In the genomic region with DNA sequence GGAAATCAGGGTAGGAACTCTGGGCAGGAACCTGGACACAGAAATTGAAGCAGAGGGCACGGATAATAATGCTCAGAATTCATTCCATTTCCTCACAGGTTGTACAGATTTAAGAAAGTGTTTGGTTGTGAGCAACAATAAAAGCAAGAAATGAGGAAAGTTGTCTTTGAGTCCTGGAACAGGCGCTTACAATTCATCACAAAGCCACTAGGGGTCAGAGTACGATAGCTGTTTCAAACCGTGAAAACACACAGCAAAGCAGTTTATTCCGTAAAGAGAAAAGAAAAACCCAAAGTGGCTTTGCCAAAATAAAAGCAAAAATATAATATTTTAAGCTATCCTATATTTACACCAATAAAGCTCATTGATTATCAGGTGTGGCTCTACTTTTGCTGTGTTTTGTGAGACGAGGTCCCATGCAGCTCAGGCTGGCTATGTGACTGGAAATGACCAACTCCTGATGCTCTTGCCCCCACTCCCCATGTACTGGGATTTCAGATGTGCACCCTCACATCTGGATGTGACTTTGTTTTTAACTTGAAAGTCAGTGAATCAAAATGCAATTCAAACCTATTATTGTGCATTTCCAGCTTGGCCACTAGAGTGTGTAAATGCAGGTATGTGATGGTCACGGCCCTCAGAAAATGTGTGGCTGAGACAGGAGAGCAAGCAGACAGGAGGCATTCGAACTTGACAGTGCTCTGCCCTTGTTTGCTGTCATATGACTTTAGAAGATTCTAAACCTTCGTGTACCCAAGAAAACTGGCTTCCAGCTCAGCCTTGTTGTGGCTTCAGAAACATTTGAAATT, we compare ENCODE assay signal across 8 mouse cellular contexts.
A peak's percentile ranks its signal among the peaks of the same experiment; 100 is the strongest.
DNase-seq lines count a peak whose midpoint lies in the region; ATAC-seq lines count a peak whose summit lies in the region.

No protein-coding gene starts in this region.

- no peak overlapping the region for H3K9ac ChIP-seq in kidney, embryonic 16.5 days (replicated peaks; ENCODE audit: low read length)
- no peak overlapping the region for H3K9ac ChIP-seq in embryonic facial prominence, embryonic 11.5 days (replicated peaks; ENCODE audit: low read length)

- H3K9me3 ChIP-seq in kidney, embryonic 16.5 days (ENCODE audit: low read length), result no peaks in the 10 kb centered on the region
- H3K9me3 ChIP-seq in embryonic facial prominence, embryonic 11.5 days (replicated peaks; ENCODE audit: control insufficient read depth, low read length), result no peaks in the 10 kb centered on the region
- H3K9me3 ChIP-seq in limb, embryonic 10.5 days (replicated peaks), result no peaks in the 10 kb centered on the region

- 36% methylated on average over 9 of the region's 9 CpGs for WGBS in kidney, embryonic 16.5 days
- WGBS in embryonic facial prominence, embryonic 11.5 days, result 39% methylated on average over 9 of the region's 9 CpGs
- WGBS in limb, embryonic 10.5 days, result 47% methylated on average over 9 of the region's 9 CpGs

- H3K4me3 ChIP-seq in kidney, embryonic 16.5 days (ENCODE audit: low read length), result no peak overlapping the region
- no peak overlapping the region for H3K4me3 ChIP-seq in embryonic facial prominence, embryonic 11.5 days (ENCODE audit: low read depth, low read length)
- H3K4me3 ChIP-seq in limb, embryonic 10.5 days, result no peak overlapping the region

- no peak overlapping the region for H3K4me2 ChIP-seq in kidney, embryonic 16.5 days (replicated peaks; ENCODE audit: low read depth, low read length)
- no peak overlapping the region for H3K4me2 ChIP-seq in embryonic facial prominence, embryonic 11.5 days (ENCODE audit: low read depth, low read length)

- no peaks in the 10 kb centered on the region; the same call in 1 of the 2 replicates for H3K27me3 ChIP-seq in kidney, embryonic 16.5 days (ENCODE audit: insufficient read depth, low read length)
- no peaks in the 10 kb centered on the region for H3K27me3 ChIP-seq in embryonic facial prominence, embryonic 11.5 days (ENCODE audit: control insufficient read depth, insufficient read depth, low read length)
- no peaks in the 10 kb centered on the region for H3K27me3 ChIP-seq in limb, embryonic 10.5 days (ENCODE audit: low read depth, poor library complexity, severe bottlenecking)

- H3K27ac ChIP-seq in kidney, embryonic 16.5 days (ENCODE audit: low read length), result no peak overlapping the region
- H3K27ac ChIP-seq in embryonic facial prominence, embryonic 11.5 days (replicated peaks; ENCODE audit: low read depth, low read length), result no peak overlapping the region
- H3K27ac ChIP-seq in limb, embryonic 10.5 days, result no peak overlapping the region

- no peaks in the 10 kb centered on the region for H3K36me3 ChIP-seq in kidney, embryonic 16.5 days (ENCODE audit: insufficient read depth, low read length)
- H3K36me3 ChIP-seq in embryonic facial prominence, embryonic 11.5 days (replicated peaks; ENCODE audit: control insufficient read depth, insufficient read depth, low read depth, low read length), result no peaks in the 10 kb centered on the region
- no peaks in the 10 kb centered on the region for H3K36me3 ChIP-seq in limb, embryonic 10.5 days

- no peaks in the 10 kb centered on the region for H3K4me1 ChIP-seq in kidney, embryonic 16.5 days (ENCODE audit: insufficient read depth, low read length)
- no peaks in the 10 kb centered on the region for H3K4me1 ChIP-seq in embryonic facial prominence, embryonic 11.5 days (ENCODE audit: control insufficient read depth, insufficient read depth, low read length)
- H3K4me1 ChIP-seq in limb, embryonic 10.5 days, result no peaks in the 10 kb centered on the region

- peak; percentile 42 for DNase-seq in kidney, adult 9 months
- peak; percentile 79 for DNase-seq in CD4-positive, CD25-positive, alpha-beta regulatory T cell, adult 2 months (ENCODE audit: low read depth, low spot score)
- DNase-seq in R1 (ENCODE audit: low read depth, low spot score), result peak; percentile 39
- peak; percentile 76 for DNase-seq in embryonic facial prominence, embryonic 11.5 days (ENCODE audit: low spot score)
- peak; percentile 40 for DNase-seq in limb, embryonic 10.5 days (ENCODE audit: low spot score)
- DNase-seq in retina, embryonic 14.5 days (ENCODE audit: low spot score), result peak; percentile 80
- DNase-seq in gastrocnemius, postnatal 10 days, result no peak

- ATAC-seq in kidney, embryonic 16.5 days (ENCODE audit: low FRiP score, low TSS enrichment), result no peak
- ATAC-seq in embryonic facial prominence, embryonic 11.5 days (replicated peaks; ENCODE audit: insufficient number of reproducible peaks, low FRiP score, low TSS enrichment, low read depth), result no peak
